Mouse (Mus musculus) liver, adult 2 months (tissue): Measurements from ENCODE around the gene Tatdn2. TPM values are rescaled to one million over a fixed set of nuclear protein-coding genes. Genes with fewer than 3 reads are reported as not detected.
A peak's percentile ranks its signal among the peaks of the same experiment; 100 is the strongest.

ENCODE experiments used
- DNase-seq: peaks from one replicate; pipeline ENCODE4 v3.0.0-alpha.2; 2011; ENCODE audit warnings: low read depth, low spot score; ENCODE audit errors: extremely low read depth
- H3K27ac ChIP-seq: fragments of 200-500 bp; replicated peaks from 2 replicates; pipeline ENCODE4 v1.5.1; 2012; ENCODE audit warnings: low read depth, mild to moderate bottlenecking, control low read depth, inconsistent platforms, low read length; ENCODE audit not compliant: insufficient read depth
- H3K27me3 ChIP-seq: fragments of 200-500 bp; 2 replicates; pipeline ENCODE4 v1.6.1; 2012; ENCODE audit warnings: mild to moderate bottlenecking, moderate library complexity, low read length, inconsistent platforms; ENCODE audit not compliant: control insufficient read depth, insufficient read depth
- H3K36me3 ChIP-seq: fragments of 200-500 bp; 2 replicates; pipeline ENCODE4 v1.6.1; 2012; ENCODE audit warnings: low read length, inconsistent platforms; ENCODE audit not compliant: control insufficient read depth, insufficient read depth
- H3K4me1 ChIP-seq: fragments of 200-500 bp; 2 replicates; pipeline ENCODE4 v1.6.1; 2011; ENCODE audit warnings: low read length; ENCODE audit not compliant: control insufficient read depth, insufficient read depth
- H3K4me3 ChIP-seq: fragments of 200-500 bp; 2 replicates; pipeline ENCODE4 v1.5.1; 2011; ENCODE audit warnings: low read depth, mild to moderate bottlenecking, control low read depth, low read length, moderate library complexity; ENCODE audit not compliant: insufficient read depth
- H3K79me2 ChIP-seq: fragments of 200-500 bp; 2 replicates; pipeline ENCODE4 v1.6.1; 2012; ENCODE audit warnings: inconsistent platforms, mild to moderate bottlenecking, low read length, moderate library complexity; ENCODE audit not compliant: control insufficient read depth, insufficient read depth
- H3K9ac ChIP-seq: fragments of 200-500 bp; 2 replicates; pipeline ENCODE4 v1.6.1; 2012; ENCODE audit warnings: low read depth, mild to moderate bottlenecking, control low read depth, inconsistent platforms, low read length
- CTCF ChIP-seq: fragments of 200-500 bp; IDR thresholded peaks from 2 replicates; pipeline ENCODE4 v1.5.1; 2011; ENCODE audit warnings: low read depth, low read length, control low read depth
- POLR2A ChIP-seq: fragments of 200-500 bp; IDR thresholded peaks from 2 replicates; pipeline ENCODE4 v1.6.1; 2011; ENCODE audit warnings: low read length, control low read depth; ENCODE audit not compliant: insufficient read depth; ENCODE audit errors: extremely low read depth
- WGBS: fragments of 180-500 bp; shearing (Covaris S2); methylation state at CpG from one replicate; pipeline ENCODE4 v1.1.7; 2018; 5-methylcytosine and 5-hydroxymethylcytosine counted together
- polyA plus RNA-seq: library from polyadenylated mRNA; depleted of rRNA; stranded (reverse); fragments of >200 nt; gene quantifications from 2 replicates; pipeline ENCODE4 v1.2.3, GENCODE M21; 2012
- total RNA-seq: library from RNA; depleted of rRNA; stranded (reverse); fragments of >200 nt; gene quantifications from 2 replicates; pipeline ENCODE4 v1.2.3, GENCODE M21; 2014

Gene Tatdn2
- total and polyA plus RNA-seq, 2 experiments = 15.0 to 15.6 TPM

- H3K4me3 ChIP-seq = no peak overlapping the region
- peaks cover 11% of the 10 kb centered on the region; the same call in 1 of the 2 replicates for H3K4me1 ChIP-seq
- no peak for TF ChIP-seq POLR2A
- TF ChIP-seq CTCF = no peak
- H3K27me3 ChIP-seq = no peaks in the 10 kb centered on the region
- H3K27ac ChIP-seq = no peak overlapping the region
- peaks cover 27% of the 10 kb centered on the region for H3K36me3 ChIP-seq
- no peak overlapping the region for H3K9ac ChIP-seq
- no peaks in the 10 kb centered on the region for H3K79me2 ChIP-seq
- WGBS = 89% methylated on average over 4 of the region's 4 CpGs
- DNase-seq = no peak
Measured at GRCm38 (mm10) chr6:113675234-113675633, 21.6 kb upstream of the Tatdn2 start.

GRCm38 (mm10) chr6:113675991-113676390 lies 20.9 kb upstream of the Tatdn2 start:
- Histone ChIP-seq H3K9ac (no peak overlapping the region), H3K36me3 (peaks cover 24% of the 10 kb centered on the region), H3K27me3 (no peaks in the 10 kb centered on the region), H3K4me1 (peaks cover 11% of the 10 kb centered on the region; the same call in 1 of the 2 replicates), H3K79me2 (no peaks in the 10 kb centered on the region), H3K27ac (no peak overlapping the region), H3K4me3 (no peak overlapping the region)
- DNase-seq = no peak
- TF ChIP-seq POLR2A = no peak
- no peak for TF ChIP-seq CTCF
- 98% methylated on average over 9 of the region's 9 CpGs for WGBS

- WGBS = 50% methylated on average over 14 of the region's 14 CpGs
- H3K27ac ChIP-seq = no peak overlapping the region
- peaks cover 11% of the 10 kb centered on the region; the same call in 1 of the 2 replicates for H3K4me1 ChIP-seq
- no peak overlapping the region for H3K4me3 ChIP-seq
- H3K79me2 ChIP-seq = no peaks in the 10 kb centered on the region
- peak; percentile 75 for DNase-seq
- H3K36me3 ChIP-seq = peaks cover 17% of the 10 kb centered on the region
- H3K9ac ChIP-seq = no peak overlapping the region
- TF ChIP-seq POLR2A (no peak), CTCF (no peak)
- H3K27me3 ChIP-seq = no peaks in the 10 kb centered on the region
Measured at GRCm38 (mm10) chr6:113677070-113677734, 19.6 kb upstream of the Tatdn2 start.

- WGBS = 92% methylated on average over 14 of the region's 14 CpGs
- Histone ChIP-seq H3K9ac (no peak overlapping the region), H3K4me1 (peaks cover 11% of the 10 kb centered on the region; the same call in 1 of the 2 replicates), H3K36me3 (peaks cover 11% of the 10 kb centered on the region), H3K4me3 (no peak overlapping the region), H3K27me3 (no peaks in the 10 kb centered on the region), H3K79me2 (no peaks in the 10 kb centered on the region), H3K27ac (no peak overlapping the region)
- TF ChIP-seq POLR2A (no peak), CTCF (no peak)
- DNase-seq = no peak
Measured at GRCm38 (mm10) chr6:113678246-113679012, 18.4 kb upstream of the Tatdn2 start.

- 0 out of 2 replicates have a peak overlapping the region, but pooled peaks have one; percentile 9 for H3K27ac ChIP-seq
- H3K9ac ChIP-seq = no peak overlapping the region
- DNase-seq = peak; percentile 75
- WGBS = 41% methylated on average over 9 of the region's 9 CpGs
- H3K4me3 ChIP-seq = no peak overlapping the region
- H3K36me3 ChIP-seq = peaks cover 13% of the 10 kb centered on the region; the same call in 1 of the 2 replicates
- no peaks in the 10 kb centered on the region for H3K79me2 ChIP-seq
- H3K27me3 ChIP-seq = no peaks in the 10 kb centered on the region
- H3K4me1 ChIP-seq = peaks cover 11% of the 10 kb centered on the region; the same call in 1 of the 2 replicates
- TF ChIP-seq POLR2A (no peak), CTCF (no peak)
Measured at GRCm38 (mm10) chr6:113679993-113680566, 16.8 kb upstream of the Tatdn2 start.
